Mouse (Mus musculus): ENCODE measurements around the gene Dnah12.

- no peak for TF ChIP-seq GATA1 (IDR thresholded peaks at IDR 0.05; ENCODE audit: borderline replicate concordance, low read length)
- TF ChIP-seq FLI1 (IDR thresholded peaks at IDR 0.05; ENCODE audit: low read length), result no peak
Measured at GRCm38 (mm10) chr14:26691363-26691762, 1.7 kb upstream of the Dnah12 start.

Measured in megakaryocyte, embryonic 14.5 days (primary cell).